ENCODE assay signal across 30 mouse cellular contexts in the genomic region with DNA sequence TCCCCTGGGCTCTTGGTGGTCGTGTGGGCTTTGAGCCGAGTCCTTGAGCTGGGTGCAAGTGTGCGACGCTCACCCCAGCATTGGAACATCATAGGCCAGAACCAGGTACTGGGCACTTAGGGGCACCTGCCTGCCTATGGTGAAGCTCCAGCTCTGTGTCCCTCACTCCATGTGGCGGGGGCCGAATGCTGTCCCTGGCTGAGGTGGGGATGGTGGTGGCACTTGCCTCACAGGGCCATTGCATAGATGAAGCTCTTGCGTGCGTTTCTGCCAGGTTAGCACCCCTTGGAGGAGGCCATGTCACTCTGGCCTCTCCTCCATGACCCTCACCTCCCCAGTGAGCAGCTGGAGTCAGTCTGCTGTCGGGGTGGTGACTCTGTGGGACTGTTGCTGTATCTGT. TPM values are rescaled to one million over a fixed set of nuclear protein-coding genes. Genes with fewer than 3 reads are reported as not detected.
"Had no signal": no experiment of that assay in that cellular context is flagged by ENCODE, and none has a peak within 500 bp of the region (broad histone marks: within the 10 kb centered on the region; RNA-seq: fewer than 3 reads in every experiment).

No protein-coding gene starts in this region.

- H3K9ac ChIP-seq: kidney, embryonic 15.5 days; limb, embryonic 12.5 days; limb, embryonic 15.5 days; liver, embryonic 12.5 days; liver, embryonic 15.5 days; midbrain, embryonic 12.5 days; midbrain, embryonic 15.5 days had no signal

- ATAC-seq: liver, embryonic 12.5 days; midbrain, embryonic 15.5 days had no signal

- H3K9me3 ChIP-seq: kidney, embryonic 15.5 days; limb, embryonic 12.5 days; limb, embryonic 15.5 days; liver, embryonic 12.5 days; liver, embryonic 15.5 days; midbrain, embryonic 12.5 days; midbrain, embryonic 15.5 days had no signal

- H3K27me3 ChIP-seq: kidney, embryonic 15.5 days; limb, embryonic 12.5 days; limb, embryonic 15.5 days; liver, embryonic 12.5 days; liver, embryonic 15.5 days; midbrain, embryonic 12.5 days; midbrain, embryonic 15.5 days had no signal

- DNase-seq: kidney, postnatal 10 days; kidney, postnatal 36 days; layer of hippocampus, postnatal 36 days; lung, adult 2 months; lung, postnatal 14 days; thymus, adult 18-20 months; thymus, postnatal 36 days had no signal

- H3K4me2 ChIP-seq: kidney, embryonic 15.5 days; limb, embryonic 12.5 days; limb, embryonic 15.5 days; liver, embryonic 12.5 days; liver, embryonic 15.5 days; midbrain, embryonic 12.5 days; midbrain, embryonic 15.5 days had no signal

- H3K4me3 ChIP-seq: kidney, embryonic 15.5 days; left cerebral cortex, adult 2 months; limb, embryonic 12.5 days; limb, embryonic 15.5 days; liver, embryonic 12.5 days; liver, embryonic 15.5 days; midbrain, embryonic 12.5 days; midbrain, embryonic 15.5 days had no signal

- H3K27ac ChIP-seq: kidney, embryonic 15.5 days; left cerebral cortex, adult 2 months; limb, embryonic 12.5 days; limb, embryonic 15.5 days; liver, embryonic 12.5 days; liver, embryonic 15.5 days; midbrain, embryonic 12.5 days; midbrain, embryonic 15.5 days had no signal

RNA-seq across cellular contexts. Expression of a gene that starts 3.5 kb away (rescaled TPM):
- total RNA-seq: layer of hippocampus, adult 8-10 months; layer of hippocampus, postnatal 10 days; layer of hippocampus, postnatal 36 days; left cerebral cortex, adult 2 months; left cerebral cortex, postnatal 10 days; left cerebral cortex, postnatal 36 days; megakaryocyte progenitor cell, adult 5-6 weeks; megakaryocyte-erythroid progenitor cell, adult 5-6 weeks; monocyte, adult 5-6 weeks had no signal
- polyA plus RNA-seq: kidney, embryonic 15.5 days; limb, embryonic 12.5 days; limb, embryonic 15.5 days; liver, embryonic 12.5 days; lung, adult 2 months; lung, embryonic 16.5 days; midbrain, embryonic 12.5 days; midbrain, embryonic 15.5 days; neural tube, embryonic 11.5 days; neural tube, embryonic 14.5 days; small intestine, adult 2 months; spleen, adult 2 months; stomach, embryonic 16.5 days; urinary bladder, adult 2 months had no signal

RNA-seq across cellular contexts. Expression of a gene that starts 14.7 kb away (rescaled TPM):
- total RNA-seq: left cerebral cortex, postnatal 10 days; megakaryocyte progenitor cell, adult 5-6 weeks; megakaryocyte-erythroid progenitor cell, adult 5-6 weeks; monocyte, adult 5-6 weeks had no signal
- polyA plus RNA-seq: kidney, embryonic 15.5 days; limb, embryonic 12.5 days; liver, embryonic 12.5 days; midbrain, embryonic 12.5 days; neural tube, embryonic 14.5 days; small intestine, adult 2 months; spleen, adult 2 months; testis, adult 2 months; urinary bladder, adult 2 months had no signal
